Mouse (Mus musculus): ENCODE data around the gene Akap3. TPM values are rescaled to one million over a fixed set of nuclear protein-coding genes. Genes with fewer than 3 reads are reported as not detected.

Gene Akap3
- polyA plus RNA-seq, 1 experiment from 2014 or later = 0.08 TPM

- H3K4me1 ChIP-seq = no peaks in the 10 kb centered on the region
- no peak for ATAC-seq (ENCODE audit: low FRiP score, low read depth)
- H3K27ac ChIP-seq = no peak overlapping the region
- no peak overlapping the region for H3K9ac ChIP-seq
- no peaks in the 10 kb centered on the region for H3K9me3 ChIP-seq
- H3K36me3 ChIP-seq = no peaks in the 10 kb centered on the region
- WGBS = 78% methylated on average over 3 of the region's 3 CpGs
- no peak overlapping the region for H3K4me3 ChIP-seq
- no peaks in the 10 kb centered on the region for H3K27me3 ChIP-seq (replicated peaks)
- no peak overlapping the region for H3K4me2 ChIP-seq (replicated peaks)
Measured at GRCm38 (mm10) chr6:126907876-126908275, 55.0 kb downstream of the Akap3 start.

GRCm38 (mm10) chr6:126910727-126911126 is 57.8 kb downstream of the Akap3 start:
- no peaks in the 10 kb centered on the region for H3K36me3 ChIP-seq
- WGBS = 88% methylated on average over 4 of the region's 4 CpGs
- no peaks in the 10 kb centered on the region for H3K27me3 ChIP-seq (replicated peaks)
- H3K9ac ChIP-seq = no peak overlapping the region
- no peak overlapping the region for H3K4me2 ChIP-seq (replicated peaks)
- no peak overlapping the region for H3K27ac ChIP-seq
- no peaks in the 10 kb centered on the region for H3K9me3 ChIP-seq
- no peak overlapping the region for H3K4me3 ChIP-seq
- ATAC-seq (ENCODE audit: low FRiP score, low read depth) = no peak
- H3K4me1 ChIP-seq = no peaks in the 10 kb centered on the region

- no peaks in the 10 kb centered on the region for H3K27me3 ChIP-seq (replicated peaks)
- no peak overlapping the region for H3K9ac ChIP-seq
- no peak for ATAC-seq (ENCODE audit: low FRiP score, low read depth)
- WGBS = 82% methylated on average over 5 of the region's 5 CpGs
- H3K36me3 ChIP-seq = no peaks in the 10 kb centered on the region
- no peaks in the 10 kb centered on the region for H3K9me3 ChIP-seq
- no peak overlapping the region for H3K27ac ChIP-seq
- H3K4me3 ChIP-seq = no peak overlapping the region
- H3K4me1 ChIP-seq = no peaks in the 10 kb centered on the region
- no peak overlapping the region for H3K4me2 ChIP-seq (replicated peaks)
Measured at GRCm38 (mm10) chr6:126914928-126915327, 62.0 kb downstream of the Akap3 start.

- Histone ChIP-seq H3K27ac (no peak within 1 kb of the TSS), H3K27me3 (replicated peaks) (no peaks in the 10 kb centered on the region), H3K4me1 (no peaks in the 10 kb centered on the region), H3K9me3 (no peaks in the 10 kb centered on the region), H3K9ac (no peak within 1 kb of the TSS), H3K36me3 (peaks cover 33% of the 10 kb centered on the region), H3K4me2 (replicated peaks) (peak within 1 kb of the TSS; percentile 47), H3K4me3 (no peak within 1 kb of the TSS)
- no peak for ATAC-seq (ENCODE audit: low FRiP score, low read depth)
- 9% methylated on average over 21 of the region's 21 CpGs for WGBS
Measured at GRCm38 (mm10) chr6:126921111-126921881, 68.4 kb downstream of the Akap3 start, which contains the start of gene Dyrk4. Gene Dyrk4, minus strand, starts transcription at chr6:126921839.

Other genes starting within 250 kb of the Akap3 start
- 3.5 and 5.6 TPM in 2 replicates for gene Kcna1, start 206.7 kb upstream of the Akap3 start, polyA plus RNA-seq (2016; fragmentation: Nextera tagmentation; extraction: Ambion mirVana)
- gene Kcna6, start 112.4 kb upstream of the Akap3 start, polyA plus RNA-seq (2016; fragmentation: Nextera tagmentation; extraction: Ambion mirVana) = 12.0 and 16.9 TPM in 2 replicates
- 191 TPM in 2 replicates for gene Ndufa9, start 4.0 kb upstream of the Akap3 start, polyA plus RNA-seq (2016; fragmentation: Nextera tagmentation; extraction: Ambion mirVana)
- not detected in 2 replicates for gene Dyrk4, start 68.7 kb downstream of the Akap3 start, polyA plus RNA-seq (2016; fragmentation: Nextera tagmentation; extraction: Ambion mirVana)
- 37.9 and 39.0 TPM in 2 replicates for gene Rad51ap1, start 86.5 kb downstream of the Akap3 start, polyA plus RNA-seq (2016; fragmentation: Nextera tagmentation; extraction: Ambion mirVana)
- 22.4 and 24.5 TPM in 2 replicates for gene D6Wsu163e, start 86.9 kb downstream of the Akap3 start, polyA plus RNA-seq (2016; fragmentation: Nextera tagmentation; extraction: Ambion mirVana)
- 0.13 and 0.34 TPM in 2 replicates for gene Fgf6, start 162.5 kb downstream of the Akap3 start, polyA plus RNA-seq (2016; fragmentation: Nextera tagmentation; extraction: Ambion mirVana)
- not detected in 2 replicates for gene Fgf23, start 219.8 kb downstream of the Akap3 start, polyA plus RNA-seq (2016; fragmentation: Nextera tagmentation; extraction: Ambion mirVana)